Mouse (Mus musculus) inflammation-experienced regulatory T-cells, adult 6 months (primary cell): ENCODE measurements around the gene Ch25h. TPM values are rescaled to one million over a fixed set of nuclear protein-coding genes. Genes with fewer than 3 reads are reported as not detected.

ENCODE experiments used
- ATAC-seq: one replicate; pipeline ENCODE4 v1.8.0; 2017
- polyA plus RNA-seq, 3 experiments: library from polyadenylated mRNA; unstranded; fragments of 100-300 nt; shearing (Covaris generic); gene quantifications; one replicate each; pipeline ENCODE4 v1.2.1; 2017

The Ch25h gene
- polyA plus RNA-seq, 3 experiments from 2014 or later = 0.26 TPM; not detected in 2

DNA sequence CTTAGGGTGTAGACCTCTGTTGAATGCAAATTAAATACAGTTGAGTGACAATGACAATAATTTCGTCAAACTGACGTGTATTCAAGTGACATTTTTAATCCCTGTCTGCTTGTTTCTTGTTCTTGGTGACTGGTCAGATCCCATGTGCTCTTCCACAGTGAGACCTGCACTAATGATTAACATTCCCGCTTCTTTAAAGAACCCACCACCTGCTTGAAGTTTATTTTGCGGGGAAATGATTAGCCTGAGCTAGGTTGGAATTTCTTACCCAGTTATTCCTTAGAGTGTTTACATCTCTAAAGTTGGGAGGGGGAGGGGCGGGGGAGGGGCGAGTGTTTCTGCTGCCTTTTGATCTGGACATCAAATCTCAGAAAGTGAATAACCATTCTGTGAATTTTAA, 6.7 kb downstream of the Ch25h start:
- no peak for ATAC-seq

DNA sequence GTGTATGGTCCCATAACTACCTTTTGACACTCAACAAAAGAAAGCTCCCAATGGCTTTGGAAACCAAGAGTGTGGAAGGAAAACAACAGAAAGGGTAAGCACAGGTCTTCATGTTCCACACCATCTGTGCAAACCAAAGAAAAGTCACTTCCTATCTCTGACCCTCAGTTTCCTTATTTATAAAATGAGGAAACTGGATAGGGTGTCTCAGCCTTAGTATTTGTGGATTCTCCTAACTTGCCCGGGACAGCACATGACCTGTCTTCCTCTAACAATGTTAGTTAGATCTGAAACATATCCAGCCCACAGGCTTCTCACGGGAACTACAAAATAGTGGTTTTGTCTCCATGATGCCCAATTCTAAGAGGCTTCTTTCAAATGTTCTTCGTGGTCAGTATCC, 10.5 kb downstream of the Ch25h start:
- ATAC-seq = no peak

GRCm38 (mm10) chr19:34461451-34462019, 13.4 kb downstream of the Ch25h start:
- ATAC-seq = no peak

- ATAC-seq = no peak
Observed at GRCm38 (mm10) chr19:34450784-34451370, 24.1 kb downstream of the Ch25h start.

DNA sequence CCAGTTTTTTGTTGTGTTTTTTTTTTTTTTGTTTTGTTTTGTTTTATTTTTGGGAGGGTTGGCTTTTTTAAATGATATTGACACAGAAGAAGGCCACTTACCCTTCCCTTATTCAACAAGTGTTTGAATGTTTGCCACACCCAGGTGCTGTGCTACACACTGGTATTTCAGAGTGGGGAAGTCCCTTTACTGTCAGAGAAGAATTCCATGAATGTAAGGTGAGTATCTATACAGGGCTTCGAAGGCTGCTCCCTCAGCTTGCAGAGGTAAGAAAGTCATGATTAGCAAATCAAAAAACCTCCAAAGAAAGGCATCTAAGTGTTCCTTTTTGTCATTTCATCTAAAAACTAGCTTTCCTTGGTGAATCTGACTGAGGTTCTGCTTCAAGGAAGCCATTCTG, 26.1 kb downstream of the Ch25h start:
- no peak for ATAC-seq

GRCm38 (mm10) chr19:34445410-34446012, 29.5 kb downstream of the Ch25h start:
- ATAC-seq = no peak

DNA sequence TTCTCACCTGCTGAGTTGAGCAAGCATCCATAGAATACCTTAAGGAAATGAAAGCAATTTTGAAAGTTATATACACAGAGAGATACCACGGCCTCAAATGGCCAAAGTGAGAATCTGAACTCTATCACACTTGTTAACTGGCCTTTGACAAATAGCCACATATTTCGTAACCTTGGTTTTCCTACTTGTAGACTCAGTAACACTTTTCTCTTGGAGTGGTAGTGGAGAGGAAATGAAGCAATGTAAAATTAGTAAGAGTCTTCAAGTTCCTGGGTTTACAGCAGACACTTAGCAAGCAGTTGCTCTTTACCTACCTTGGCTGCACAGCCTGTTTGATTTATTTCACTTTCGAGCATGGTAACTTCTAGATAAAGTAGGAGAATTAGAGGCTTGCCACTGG, 30.2 kb downstream of the Ch25h start:
- ATAC-seq = no peak

- ATAC-seq = no peak
Observed at GRCm38 (mm10) chr19:34441979-34442378, 33.0 kb downstream of the Ch25h start.

DNA sequence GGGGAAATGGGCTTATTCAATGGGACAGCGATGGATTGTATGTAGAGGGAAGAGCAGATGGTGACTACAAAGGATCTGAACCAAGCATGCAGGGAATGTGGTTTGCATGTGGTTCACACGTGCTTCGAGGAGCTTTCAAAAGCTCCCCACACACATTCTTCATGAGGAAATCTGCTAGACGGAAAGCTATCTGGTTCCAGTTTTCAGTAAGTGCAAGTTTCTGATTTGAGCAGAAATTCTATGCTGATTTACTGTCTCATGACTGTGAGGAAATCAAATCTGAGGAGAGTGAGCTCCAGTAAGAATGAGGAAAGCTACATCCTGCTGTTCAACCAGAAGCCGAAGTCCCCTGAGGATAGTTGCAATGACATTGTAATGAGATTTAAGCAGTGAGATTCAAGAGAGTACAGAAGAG, 39.8 kb downstream of the Ch25h start:
- ATAC-seq = no peak

DNA sequence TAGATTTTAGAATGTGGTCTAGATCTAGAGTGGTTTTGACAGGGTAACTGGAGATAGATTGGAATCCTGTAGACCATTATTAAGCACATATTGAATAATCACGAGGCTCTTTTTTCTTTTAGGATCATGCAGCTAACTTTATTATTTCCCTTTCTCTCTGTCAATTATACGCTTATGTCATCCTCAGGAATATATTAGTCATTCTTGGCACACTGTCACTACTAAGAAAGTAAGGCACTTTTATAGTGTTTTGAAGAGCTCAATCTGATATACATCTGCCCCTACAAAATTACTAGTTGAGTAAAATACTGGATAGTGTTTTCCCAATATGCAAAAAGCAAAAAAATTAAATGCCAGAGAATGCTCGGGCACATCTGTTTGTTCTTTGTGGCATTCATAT, 43.6 kb downstream of the Ch25h start:
- ATAC-seq = no peak

GRCm38 (mm10) chr19:34423783-34424335, 51.1 kb downstream of the Ch25h start:
- no peak for ATAC-seq

Other genes with a start within 250 kb of the Ch25h start
- gene Acta2, start 219.6 kb downstream of the Ch25h start, polyA plus RNA-seq = under 1 TPM in 2 of 3 experiments, not detected in 1; 0.16 to 0.64 TPM
- gene Fas, start 184.5 kb downstream of the Ch25h start, polyA plus RNA-seq = 100 to 1,000 TPM; 124 to 144 (median 139) TPM
- 10 to 100 TPM; 64.4 to 96.0 (median 93.8) TPM for gene Lipa, start 52.3 kb upstream of the Ch25h start, polyA plus RNA-seq
- 10 to 100 TPM; 21.6 to 26.7 (median 26.3) TPM for gene Ifit2, start 75.5 kb upstream of the Ch25h start, polyA plus RNA-seq
- 10 to 100 TPM; 19.4 to 35.1 (median 26.7) TPM for gene Ifit3, start 108.4 kb upstream of the Ch25h start, polyA plus RNA-seq
- 100 to 1,000 TPM in 1 of 3 experiments, 10 to 100 TPM in 2; 76.3 to 104 (median 82.1) TPM for gene Ifit1bl1, start 126.8 kb upstream of the Ch25h start, polyA plus RNA-seq
- 1 to 10 TPM; 4.1 to 6.7 (median 6.2) TPM for gene Ifit3b, start 132.8 kb upstream of the Ch25h start, polyA plus RNA-seq
- 1 to 10 TPM; 1.1 to 1.3 (median 1.1) TPM for gene Ifit1bl2, start 165.6 kb upstream of the Ch25h start, polyA plus RNA-seq
- 10 to 100 TPM; 33.8 to 38.0 (median 34.8) TPM for gene Ifit1, start 165.7 kb upstream of the Ch25h start, polyA plus RNA-seq